Mouse (Mus musculus) bone marrow, adult 2 months (tissue): Measurements from ENCODE around the gene Gm9970.

Experiments
- CTCF ChIP-seq: fragments of 200-500 bp; IDR thresholded peaks from 2 replicates; pipeline ENCODE4 v1.5.1; 2011; ENCODE audit warnings: low read length, control low read depth; ENCODE audit not compliant: control insufficient read depth, insufficient read depth
- POLR2A ChIP-seq: fragments of 200-500 bp; IDR thresholded peaks from 2 replicates; pipeline ENCODE4 v1.6.1; 2011; ENCODE audit warnings: low read depth, mild to moderate bottlenecking, control low read depth, low read length, borderline replicate concordance; ENCODE audit not compliant: control insufficient read depth

DNA sequence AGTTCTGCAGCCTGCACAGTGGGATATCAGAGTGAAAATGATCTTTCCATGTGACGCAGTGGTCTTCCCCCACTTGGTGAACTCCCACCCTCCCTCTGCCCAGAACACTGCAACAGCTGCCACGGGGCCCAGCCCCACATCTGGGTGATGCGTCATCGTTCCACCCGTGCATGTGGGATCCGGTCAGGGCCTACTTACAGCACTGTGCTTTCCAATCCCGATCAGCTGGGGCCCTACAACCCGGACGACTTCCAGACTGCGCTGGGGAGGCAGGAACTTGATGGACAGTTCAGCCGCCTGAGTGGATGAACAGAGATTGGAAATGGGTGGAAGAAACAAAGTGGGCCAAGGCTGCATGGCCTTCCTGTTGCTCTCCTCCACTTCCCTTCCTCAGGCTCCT, 16.6 kb upstream of the Gm9970 start:
- TF ChIP-seq POLR2A: no peak
- TF ChIP-seq CTCF: no peak
